Mouse (Mus musculus): ENCODE measurements at regions not wholly inside any gene's neighbourhood (a gene's known extent, or its start where the extent isn't known, plus 50 kb on each side); places are given as distances from the start of the nearest gene placed in this dataset.
A peak's percentile ranks its signal among the peaks of the same experiment; 100 is the strongest.

GRCm38 (mm10) chr9:58421702-58422392 is 51.6 kb upstream of the Tbc1d21 start:
- no peak for DNase-seq (ENCODE audit: low read depth, low spot score)

- DNase-seq (ENCODE audit: low read depth, low spot score), result no peak
These were observed 58.5 kb upstream of the Tbc1d21 start for GRCm38 (mm10) chr9:58428795-58429194.

- DNase-seq (ENCODE audit: low read depth, low spot score), result no peak
These were observed 57.6 kb upstream of the Insyn1 start for GRCm38 (mm10) chr9:58430772-58431171.

- DNase-seq (ENCODE audit: low read depth, low spot score), result no peak
These were observed 55.5 kb upstream of the Insyn1 start for GRCm38 (mm10) chr9:58432793-58433370.

GRCm38 (mm10) chr9:58436246-58437091 is 51.9 kb upstream of the Insyn1 start:
- peak; percentile 62 for DNase-seq (ENCODE audit: low read depth, low spot score)

GRCm38 (mm10) chr9:58437541-58437940 is 50.9 kb upstream of the Insyn1 start:
- DNase-seq (ENCODE audit: low read depth, low spot score), result no peak

- DNase-seq (ENCODE audit: low read depth, low spot score), result peak; percentile 69
These were observed 50.1 kb upstream of the Insyn1 start for GRCm38 (mm10) chr9:58438071-58438858.
